Mouse (Mus musculus): Measurements from ENCODE around the gene Fam71a.

Fam71a gene

DNA sequence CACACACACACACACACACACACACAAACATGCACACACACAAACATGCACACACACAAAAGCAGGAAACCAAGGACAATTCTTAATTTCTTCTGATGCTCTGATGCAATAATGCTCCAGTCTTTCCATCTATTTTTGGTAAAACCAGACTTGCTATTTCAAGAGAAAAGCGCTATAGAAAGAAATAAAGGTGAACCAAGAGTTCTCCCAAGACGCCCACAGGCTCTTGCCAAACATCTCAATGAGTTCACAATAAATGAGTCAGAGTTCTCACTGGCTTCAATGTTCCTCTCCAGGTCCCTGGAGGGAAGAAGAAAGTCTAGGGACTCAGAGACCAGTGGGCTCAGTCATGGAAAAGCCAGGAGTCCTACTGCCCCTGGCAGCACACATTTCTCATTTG, 40.9 kb downstream of the Fam71a start:
- DNase-seq (ENCODE audit: low spot score) = no peak

DNA sequence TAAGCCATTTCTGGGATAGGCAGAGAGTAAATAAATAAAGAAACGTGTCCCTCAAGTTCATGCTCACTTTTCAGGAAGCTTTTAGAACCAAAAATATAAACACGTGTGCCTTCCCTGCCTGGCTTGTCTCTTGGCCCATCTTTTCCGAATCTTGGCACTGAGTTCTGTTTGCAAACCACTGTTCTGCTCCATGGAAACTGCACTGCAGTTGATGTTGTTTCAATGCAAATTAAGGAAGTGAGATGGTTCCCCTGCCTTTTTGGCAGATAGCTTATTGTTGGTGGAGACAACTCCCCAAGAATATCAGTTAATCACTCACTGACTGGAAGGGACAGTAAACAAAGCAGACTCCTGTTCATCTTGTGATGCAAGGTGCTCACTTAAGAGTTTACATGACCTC, 41.9 kb downstream of the Fam71a start:
- no peak for DNase-seq (ENCODE audit: low spot score)

DNA sequence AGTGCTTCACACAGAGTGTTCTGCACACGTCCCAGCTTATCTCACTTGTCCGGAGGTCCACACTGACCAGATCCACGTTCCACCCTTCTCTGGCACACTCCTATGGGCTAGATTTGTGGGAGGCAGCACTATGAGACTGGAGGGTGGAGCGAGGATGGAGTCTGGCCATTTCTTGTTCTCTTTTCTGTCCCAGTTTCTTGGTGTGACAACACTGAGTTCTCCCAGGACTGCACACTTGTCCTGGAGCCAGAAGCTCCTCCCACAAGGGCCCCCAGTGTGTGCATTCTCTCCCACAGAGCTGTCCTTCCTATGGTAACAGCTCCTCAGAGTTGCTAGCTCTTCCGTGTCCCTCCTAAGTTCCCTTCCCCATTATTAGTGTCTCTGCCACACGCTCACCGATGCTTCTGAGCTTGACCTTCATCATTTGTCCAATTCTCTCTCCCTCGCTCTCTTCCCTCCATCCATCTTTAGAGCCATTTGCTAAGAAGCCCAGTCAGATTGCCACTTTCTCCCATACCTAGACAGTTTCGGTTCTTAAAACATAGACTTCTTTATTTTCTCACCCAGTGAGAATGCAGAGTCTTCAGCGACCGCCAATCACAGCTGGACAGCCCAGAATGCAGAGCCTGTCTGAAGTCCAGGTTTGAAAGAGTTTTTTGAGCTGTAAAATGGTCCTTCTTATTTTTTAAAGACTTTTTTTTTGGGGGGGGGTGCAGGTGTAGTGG, 48.9 kb downstream of the Fam71a start:
- DNase-seq (ENCODE audit: low spot score) = no peak

DNA sequence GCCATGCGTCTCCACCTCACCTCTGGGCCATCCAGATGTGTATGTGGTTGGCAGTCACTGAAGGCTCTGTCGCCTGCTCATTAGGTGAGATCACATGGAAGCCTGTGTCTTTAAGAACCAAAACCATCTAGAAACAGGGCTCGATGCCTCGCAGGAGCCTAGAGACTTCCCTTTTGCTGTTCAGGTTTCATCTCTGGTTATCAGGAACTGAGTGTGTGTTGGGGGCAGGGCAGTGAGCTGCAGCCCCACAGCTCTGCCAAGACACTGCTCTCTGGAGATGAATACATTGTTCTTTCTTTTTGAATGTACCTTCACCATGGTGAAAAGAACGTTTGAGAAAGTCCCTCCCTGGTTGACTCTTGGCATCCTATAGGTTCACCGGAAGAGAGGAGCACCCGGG, 49.7 kb downstream of the Fam71a start:
- no peak for DNase-seq (ENCODE audit: low spot score)
